Mouse (Mus musculus): Measurements from ENCODE around the gene Tas1r1. TPM values are rescaled to one million over a fixed set of nuclear protein-coding genes. Genes with fewer than 3 reads are reported as not detected.
A peak's percentile ranks its signal among the peaks of the same experiment; 100 is the strongest.

Tas1r1 gene
- total RNA-seq, 2 experiments from 2014 or later: 0.43 to 1.1 TPM

DNA sequence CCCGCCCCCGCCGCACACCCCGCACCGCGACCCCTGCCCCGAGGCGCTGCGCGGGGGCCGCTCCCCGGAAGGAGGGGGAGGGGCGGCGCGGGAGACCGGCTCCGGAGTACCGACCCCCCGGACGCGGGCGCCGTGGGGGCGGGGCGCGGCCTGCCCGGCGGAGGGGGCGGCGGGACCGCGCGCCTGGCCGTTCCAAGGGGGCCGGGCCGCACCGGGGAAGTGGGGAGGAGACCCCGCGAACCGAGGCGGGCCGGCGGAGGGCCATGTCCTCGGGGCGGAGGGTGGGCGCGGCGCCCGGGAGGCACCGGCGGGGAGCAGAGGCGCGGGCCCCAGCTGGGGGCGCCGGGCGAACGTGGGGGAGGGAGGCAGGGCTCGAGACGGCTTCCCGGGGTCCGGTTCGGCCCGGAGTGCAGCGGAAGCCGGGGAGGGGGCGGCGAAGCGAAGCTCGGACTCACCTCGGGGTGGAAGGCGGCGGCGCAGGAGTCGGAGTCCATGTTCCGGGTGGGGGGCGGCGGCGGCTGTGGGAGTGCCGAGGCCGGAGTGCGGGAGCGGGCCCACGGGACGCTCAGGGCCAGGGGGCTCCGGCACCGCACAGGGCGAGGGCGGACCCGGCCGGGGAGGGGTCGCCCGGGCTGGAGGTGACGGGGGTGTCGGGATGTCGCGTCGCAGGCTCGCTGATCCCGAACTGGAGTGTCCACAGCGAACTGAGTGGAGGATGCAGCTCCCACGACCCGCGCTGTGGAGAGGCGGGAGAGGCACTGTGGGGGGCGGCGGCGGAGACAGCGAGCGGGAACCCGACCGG lies 42.8 kb downstream of the Tas1r1 start:
- DNase-seq: no peak
- intact Hi-C loops (cut with DNase I): no loop called here

DNA sequence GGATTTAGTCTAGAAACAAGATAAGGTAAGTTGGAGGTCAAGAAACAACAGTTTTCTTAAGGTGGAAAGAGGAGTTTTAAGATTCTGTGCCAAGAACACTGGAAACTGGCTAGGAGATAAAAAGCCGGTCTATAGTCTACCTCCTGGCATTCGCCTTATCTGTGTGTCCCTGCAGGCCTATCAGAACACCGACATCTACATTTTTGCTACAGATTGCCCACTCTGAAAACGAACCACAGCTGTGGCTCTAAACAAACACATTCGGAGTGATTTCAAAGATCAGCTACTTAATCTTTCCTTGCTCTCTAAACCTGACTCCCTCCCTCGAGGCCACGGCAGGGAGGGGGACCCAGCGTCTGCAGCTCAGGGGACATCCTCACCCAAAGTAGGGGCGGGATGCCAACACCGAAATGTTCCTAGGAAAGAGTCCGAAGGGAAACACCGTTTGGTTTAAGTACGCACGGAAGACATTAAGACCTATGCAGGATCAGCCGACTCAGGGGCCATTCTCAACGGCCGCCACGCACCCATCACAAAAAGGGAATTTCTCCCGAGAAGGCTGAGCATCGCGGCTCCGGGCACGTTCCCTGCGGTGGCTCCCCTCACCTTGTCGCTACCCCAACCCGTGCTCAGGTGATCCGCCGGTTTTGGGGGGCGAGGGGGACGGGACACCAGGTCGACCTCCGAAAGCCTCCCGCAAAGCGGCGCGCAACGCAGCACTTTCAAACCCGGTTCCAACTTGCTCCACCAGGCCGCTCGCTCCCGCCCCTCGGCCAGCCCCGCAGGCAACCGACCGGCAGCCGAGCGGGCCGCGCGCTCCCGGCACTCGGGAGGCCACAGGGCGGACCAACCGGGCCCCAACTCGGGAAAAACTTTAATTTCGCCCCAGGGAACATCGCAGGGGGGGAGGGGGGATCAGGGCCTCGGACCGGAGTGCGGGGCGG lies 43.9 kb downstream of the Tas1r1 start:
- DNase-seq: no peak
- intact Hi-C loops (cut with DNase I): no loop called here

DNA sequence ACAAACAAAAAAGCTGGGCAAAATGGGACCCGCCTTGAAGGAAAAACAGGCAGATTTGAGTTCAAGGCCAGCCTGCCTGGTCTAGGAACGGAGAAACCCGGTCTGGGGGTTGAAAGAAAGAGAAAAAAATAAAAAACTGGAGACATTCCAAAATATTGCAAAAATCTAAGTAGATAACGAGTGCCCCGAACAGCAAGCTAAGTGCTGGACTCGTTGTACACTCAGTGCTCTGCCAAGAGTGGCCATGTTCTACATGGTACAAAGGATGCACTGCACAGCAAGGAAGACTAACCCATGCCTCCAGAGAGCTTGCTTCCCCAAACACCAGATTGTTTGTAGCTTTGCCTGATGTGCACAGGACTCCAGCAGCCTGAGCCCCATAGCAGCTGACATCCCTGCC lies 45.3 kb downstream of the Tas1r1 start:
- intact Hi-C loops (cut with DNase I): no loop called here
- no peak for DNase-seq

DNA sequence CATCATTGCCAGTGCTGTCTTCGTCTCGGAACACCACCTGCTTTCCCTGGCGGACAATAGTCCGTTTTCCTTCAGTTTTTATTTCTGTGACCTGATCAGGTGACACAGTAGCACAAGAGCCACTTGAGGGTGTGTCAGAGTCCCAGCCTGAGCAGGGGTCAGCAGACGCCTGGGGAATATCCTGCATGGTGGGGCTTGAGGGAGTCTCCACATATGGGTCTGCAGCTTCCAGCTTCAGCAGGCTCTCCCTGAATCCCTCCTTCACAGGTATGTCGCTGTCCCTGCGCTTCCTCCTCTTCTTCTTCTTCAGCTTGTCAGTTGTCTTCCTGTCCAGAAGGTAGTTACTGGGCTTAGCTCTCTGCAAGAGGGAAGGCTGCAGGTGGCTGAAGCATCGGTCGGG lies 46.3 kb downstream of the Tas1r1 start:
- DNase-seq: no peak
- intact Hi-C loops (cut with DNase I): no loop called here

DNA sequence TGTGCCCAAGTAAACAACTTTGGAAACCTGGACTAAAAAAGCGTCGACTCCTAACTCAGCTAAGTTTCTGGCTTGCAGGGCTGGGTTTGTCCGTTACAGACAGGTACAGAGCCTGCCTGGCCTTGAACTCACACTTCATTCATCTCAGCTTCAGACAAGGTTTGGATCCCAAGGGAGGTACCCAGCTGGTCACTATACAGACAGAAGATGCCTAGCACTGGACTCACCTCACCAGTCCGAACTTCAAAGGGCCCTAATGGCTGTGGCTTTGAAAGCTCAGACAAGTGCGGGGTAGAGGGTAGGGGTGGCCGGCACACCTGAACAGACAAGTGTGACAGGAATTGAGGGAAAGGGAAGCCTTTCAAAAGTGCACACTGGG lies 49.3 kb downstream of the Tas1r1 start:
- intact Hi-C loops (cut with DNase I): no loop called here
- no peak for DNase-seq

DNA sequence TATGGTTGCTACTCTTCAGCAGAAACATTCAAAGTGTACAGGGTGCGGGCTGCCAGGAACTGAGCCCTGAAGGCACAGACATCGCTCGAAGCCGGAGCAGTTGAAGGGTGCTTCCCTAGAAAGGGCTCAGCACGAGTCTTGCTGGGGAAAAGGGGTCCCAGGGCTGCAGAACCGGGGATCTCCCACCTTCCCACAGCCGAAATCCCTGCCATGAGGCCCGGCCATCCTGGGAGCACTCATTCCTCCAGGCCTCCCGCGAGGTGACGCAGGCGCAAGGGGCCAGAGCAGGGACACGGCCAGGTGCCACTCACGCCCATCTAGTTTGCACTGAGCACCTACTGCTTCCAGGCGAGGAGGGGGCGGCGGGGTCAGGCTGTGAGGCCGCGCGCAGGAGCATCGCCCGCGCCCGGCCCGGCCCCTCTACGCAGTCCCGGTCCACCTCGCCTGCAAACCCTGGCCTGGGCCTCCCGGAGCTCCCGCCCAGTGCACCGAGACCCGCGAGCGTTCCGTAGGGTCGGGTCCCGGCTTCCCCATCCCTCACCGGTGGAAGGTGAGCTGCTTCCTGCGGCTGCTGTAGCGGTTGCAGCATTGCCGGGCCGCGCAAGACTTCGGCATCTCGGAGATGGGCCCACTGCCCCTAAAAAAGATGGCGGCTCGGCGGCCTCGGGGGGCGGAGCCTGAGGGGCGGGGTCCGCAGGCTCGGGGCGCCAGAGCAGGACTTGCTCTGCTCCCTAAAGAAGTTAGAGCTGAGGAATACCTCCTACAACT lies 49.8 kb downstream of the Tas1r1 start, which contains the start of gene Thap3:
Gene Thap3 (minus strand): TSS at position 656 of the 768 bp plus-strand sequence.
- intact Hi-C loops (cut with DNase I): no loop called here
- peak; percentile 73 to 83 for DNase-seq

DNA sequence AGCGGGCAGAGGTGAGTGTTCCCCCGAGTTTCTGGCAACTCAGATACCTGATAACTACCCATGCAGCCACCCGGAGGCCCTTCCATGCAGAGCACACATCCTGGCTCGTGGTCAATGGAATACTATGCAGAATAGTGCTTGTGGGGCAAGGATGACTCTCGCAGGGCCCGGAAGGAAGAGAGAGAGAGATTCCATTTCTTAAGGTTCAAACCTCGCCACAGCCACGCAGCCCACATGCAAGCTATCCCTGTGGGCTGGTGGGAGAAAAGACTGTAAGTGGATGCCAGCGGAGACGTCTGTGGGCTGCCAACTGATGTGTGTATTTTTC lies 50.4 kb downstream of the Tas1r1 start:
- intact Hi-C loops (cut with DNase I): no loop called here

DNA sequence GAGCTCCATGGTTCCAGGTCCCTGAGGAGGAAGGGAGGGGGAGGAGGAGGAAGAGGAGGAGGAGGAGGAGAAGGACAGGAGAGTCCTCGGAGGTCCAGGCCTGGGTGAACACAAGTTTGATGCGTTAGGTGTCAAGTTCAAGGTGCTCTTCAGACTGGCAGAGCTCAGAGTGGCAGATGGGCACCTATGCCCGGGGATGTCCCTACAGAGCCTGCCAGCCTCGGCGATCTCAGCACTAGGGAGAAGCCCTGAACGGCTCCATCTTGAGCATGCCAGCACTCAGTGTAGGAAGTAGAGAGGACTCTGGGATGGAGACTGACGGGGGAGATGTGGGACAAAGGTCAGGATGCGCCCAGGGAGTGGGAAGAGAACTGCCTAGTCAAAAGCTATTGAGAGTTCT lies 51.7 kb downstream of the Tas1r1 start:
- peak in 1 of 2 experiments; percentile 13 for DNase-seq
- intact Hi-C loops (cut with DNase I): no loop called here

More for the DNA sequence above, 50.4 kb downstream of the Tas1r1 start:
- no peak for DNase-seq

DNA sequence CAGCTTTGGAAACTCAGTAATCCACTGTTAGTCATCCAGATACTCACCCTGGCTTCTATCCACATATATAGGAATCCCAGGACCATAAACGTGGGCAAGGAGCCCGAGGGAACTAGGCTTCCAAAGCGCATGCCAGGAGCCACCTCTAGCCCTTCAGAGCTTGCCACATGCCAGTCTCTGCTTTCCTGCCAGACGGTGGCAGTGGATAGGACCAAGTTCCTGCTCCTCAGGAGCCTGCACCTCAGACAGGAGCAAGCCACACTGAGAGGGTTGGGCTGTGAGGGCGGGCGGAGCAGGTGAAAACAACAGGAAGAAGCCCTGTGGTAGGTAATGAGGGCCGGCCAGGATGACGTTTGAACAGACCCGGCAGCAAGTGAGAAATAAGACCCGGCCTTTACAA lies 52.5 kb downstream of the Tas1r1 start:
- no peak for DNase-seq
- intact Hi-C loops (cut with DNase I): no loop called here

DNA sequence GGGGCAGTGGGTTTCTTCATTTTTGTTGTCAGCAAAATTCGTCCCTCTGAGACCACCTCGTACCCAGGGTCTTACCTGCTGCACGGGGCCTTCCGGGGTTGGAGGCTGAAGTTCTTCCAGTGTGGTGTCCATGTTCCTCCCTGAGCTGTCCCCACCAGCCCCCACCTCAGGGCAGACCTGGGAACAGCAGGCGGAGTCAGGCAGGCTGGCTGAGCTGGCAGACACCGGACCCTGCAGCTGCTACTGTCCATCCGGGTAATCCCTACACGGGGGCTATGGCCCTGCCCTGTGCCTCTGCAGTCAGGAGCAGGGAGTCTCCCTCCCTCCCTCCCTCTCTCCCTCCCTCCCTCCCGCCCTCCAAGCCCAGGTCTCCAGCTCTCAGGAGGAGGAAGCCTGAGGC lies 54.8 kb downstream of the Tas1r1 start:
- peak; percentile 66 to 79 for DNase-seq
- intact Hi-C loops (cut with DNase I): loop anchor here (2.0 kb wide), 2 partner anchors 25 to 113 kb away; partner anchors contain the start of gene Klhl21

DNA sequence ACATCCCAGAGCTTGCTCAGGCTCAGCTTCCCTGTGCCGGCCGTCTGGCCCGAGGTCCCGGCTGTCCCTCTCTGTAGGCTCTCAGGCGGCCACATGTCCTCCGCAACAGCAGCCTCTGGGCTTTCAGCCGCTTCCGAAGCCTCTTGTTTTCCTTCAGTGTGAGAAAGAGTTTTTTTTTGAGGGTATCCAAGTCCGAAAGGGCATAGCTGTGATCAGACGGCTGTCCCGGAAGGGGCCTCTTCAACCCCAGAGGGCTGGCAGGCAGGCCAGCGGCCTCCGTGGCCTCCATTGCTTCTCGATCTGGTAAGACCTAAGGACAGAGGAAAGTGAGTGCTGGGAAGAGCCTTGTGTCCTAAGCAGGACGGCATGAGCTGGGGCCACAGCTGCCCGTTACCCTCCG lies 55.3 kb downstream of the Tas1r1 start:
- intact Hi-C loops (cut with DNase I): loop anchor here (2.0 kb wide), 2 partner anchors 26 to 114 kb away; partner anchors contain the start of gene Klhl21

DNA sequence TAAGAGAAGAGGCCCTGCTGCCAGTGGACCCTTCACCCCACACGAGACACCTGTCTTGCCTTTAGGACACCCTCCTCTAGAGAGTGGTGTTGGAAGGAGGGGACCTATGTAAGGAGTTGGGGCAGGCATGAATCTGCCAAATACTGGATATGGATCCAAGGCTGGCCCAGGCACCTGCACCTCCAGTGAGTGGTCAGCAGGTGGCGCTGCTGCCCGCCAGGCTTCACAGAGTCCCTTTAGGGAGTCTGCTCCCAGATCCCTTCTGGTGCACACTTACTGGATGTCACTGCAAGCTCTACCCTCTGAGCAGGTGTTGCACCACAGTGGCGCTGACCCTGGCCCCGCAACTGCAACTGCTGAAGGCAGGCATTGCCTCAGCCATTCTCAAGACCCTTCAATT lies 57.0 kb downstream of the Tas1r1 start:
- intact Hi-C loops (cut with DNase I): loop anchor here (2.0 kb wide), 1 partner anchor 57 kb away; the partner anchor contains the start of genes Nol9 and Tas1r1
- peak; percentile 70 to 85 for DNase-seq

More for the DNA sequence above, 55.3 kb downstream of the Tas1r1 start:
- DNase-seq: peak in 1 of 2 experiments; percentile 43

DNA sequence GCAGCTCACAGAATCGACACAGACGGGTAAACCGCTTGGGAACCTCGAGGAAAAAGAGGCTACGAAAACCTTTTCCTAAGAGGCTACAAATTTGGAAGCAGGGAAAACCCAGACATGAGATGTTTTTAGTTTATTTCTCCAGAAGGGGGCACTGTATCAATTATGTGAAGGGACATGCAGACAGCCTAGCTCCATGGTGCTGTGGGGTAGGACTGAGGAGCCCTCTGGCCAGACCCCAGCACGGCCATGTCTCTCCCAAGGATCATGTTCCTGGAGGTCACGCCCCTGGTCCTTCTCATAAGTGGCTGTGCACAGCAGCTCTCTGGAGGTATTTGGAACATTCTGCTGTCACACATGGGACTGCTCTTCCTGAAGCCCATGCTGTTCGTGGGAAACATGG lies 57.7 kb downstream of the Tas1r1 start:
- intact Hi-C loops (cut with DNase I): loop anchor here (2.0 kb wide), 1 partner anchor 58 kb away; the partner anchor contains the start of genes Nol9 and Tas1r1
- peak in 1 of 2 experiments; percentile 22 for DNase-seq

Other genes starting within 250 kb of the Tas1r1 start
- 100 to 1,000 TPM in 1 of 2 experiments, 10 to 100 TPM in 1; 93.4 to 109 TPM for gene Camta1, start 176.7 kb downstream of the Tas1r1 start, total RNA-seq (2021)
- gene Dnajc11, start 104.9 kb downstream of the Tas1r1 start, total RNA-seq (2021): 10 to 100 TPM; 54.6 to 58.8 TPM
- gene Thap3, start 49.6 kb downstream of the Tas1r1 start, total RNA-seq (2021): 10 to 100 TPM; 28.8 to 35.8 TPM
- gene Phf13, start 42.3 kb downstream of the Tas1r1 start, total RNA-seq (2021): 1 to 10 TPM; 3.6 to 4.0 TPM
- 10 to 100 TPM; 77.1 to 91.5 TPM for gene Klhl21, start 29.8 kb downstream of the Tas1r1 start, total RNA-seq (2021)
- gene Zbtb48, start 10.9 kb downstream of the Tas1r1 start, total RNA-seq (2021): 1 to 10 TPM; 2.5 to 2.8 TPM
- gene Nol9, start 753 bp upstream of the Tas1r1 start, total RNA-seq (2021): 1 to 10 TPM; 8.5 to 10.0 TPM
- gene Plekhg5, start 33.9 kb upstream of the Tas1r1 start, total RNA-seq (2021): 1 to 10 TPM; 6.3 to 6.4 TPM
- gene Tnfrsf25, start 77.4 kb upstream of the Tas1r1 start, total RNA-seq (2021): under 1 TPM; 0.76 to 0.84 TPM
- gene Espn, start 113.8 kb upstream of the Tas1r1 start, total RNA-seq (2021): under 1 TPM; 0.27 to 0.43 TPM
- gene Hes2, start 120.3 kb upstream of the Tas1r1 start, total RNA-seq (2021): not detected
- gene Acot7, start 139.6 kb upstream of the Tas1r1 start, total RNA-seq (2021): 10 to 100 TPM; 15.0 to 18.5 TPM
- 1 to 10 TPM; 7.1 to 8.0 TPM for gene Gpr153, start 235.7 kb upstream of the Tas1r1 start, total RNA-seq (2021)